Mouse (Mus musculus): ENCODE data around the gene Asgr2. TPM values are rescaled to one million over a fixed set of nuclear protein-coding genes. Genes with fewer than 3 reads are reported as not detected.

The Asgr2 gene
- 2.0 and 2.1 TPM in 2 replicates for total RNA-seq (2012; rRNA removed)

GRCm38 (mm10) chr11:70091986-70092783 lies at the start of gene Asgr2:
Asgr2 (plus strand) TSS chr11:70092644.
- TF ChIP-seq ZNF384 (IDR thresholded peaks at IDR 0.05; ENCODE audit: low read depth, low read length) = no peak
- no peak for TF ChIP-seq ZC3H11A (IDR thresholded peaks at IDR 0.05; ENCODE audit: borderline replicate concordance, low read depth, low read length)
- no peak for TF ChIP-seq CHD2 (IDR thresholded peaks at IDR 0.05; ENCODE audit: low read depth, low read length)
- no peak for TF ChIP-seq HCFC1 (IDR thresholded peaks at IDR 0.05; ENCODE audit: borderline replicate concordance, insufficient read depth, low read length)
- no peak for TF ChIP-seq MAFK (IDR thresholded peaks at IDR 0.05; ENCODE audit: insufficient read depth, low read depth, low read length)
- no peak within 1 kb of the TSS for H3K27ac ChIP-seq (ENCODE audit: insufficient read depth, low read depth, low read length, poor library complexity, severe bottlenecking)
- in situ Hi-C loops (cut with MboI; ENCODE audit: low sequenced_read_pairs in 2 of 2, unreplicated experiment in 2 of 2) = no loop called here
- H3K4me1 ChIP-seq (ENCODE audit: control insufficient read depth in 2 of 2, insufficient read depth in 2 of 2, low read length in 2 of 2, poor library complexity in 1 of 2) = no peaks in the 10 kb centered on the region
- H3K36me3 ChIP-seq (ENCODE audit: control insufficient read depth, insufficient read depth, low read length, poor library complexity, severe bottlenecking) = no peaks in the 10 kb centered on the region
- no peak within 1 kb of the TSS for H3K9ac ChIP-seq (ENCODE audit: insufficient read depth, low read depth, low read length, poor library complexity, severe bottlenecking)
- DNase-seq (ENCODE audit: low read depth, low spot score) = no peak
- H3K4me3 ChIP-seq (ENCODE audit: insufficient read depth in 1 of 2, low read depth in 1 of 2, low read length in 2 of 2, poor library complexity in 1 of 2, severe bottlenecking in 1 of 2) = no peak within 1 kb of the TSS
- H3K9me3 ChIP-seq (ENCODE audit: control insufficient read depth, insufficient read depth, low read depth, low read length) = no peaks in the 10 kb centered on the region

- Histone ChIP-seq H3K9ac (ENCODE audit: insufficient read depth, low read depth, low read length, poor library complexity, severe bottlenecking) (no peak overlapping the region), H3K4me3 (ENCODE audit: insufficient read depth in 1 of 2, low read depth in 1 of 2, low read length in 2 of 2, poor library complexity in 1 of 2, severe bottlenecking in 1 of 2) (no peak overlapping the region; a peak in 1 of 4 replicates), H3K36me3 (ENCODE audit: control insufficient read depth, insufficient read depth, low read length, poor library complexity, severe bottlenecking) (no peaks in the 10 kb centered on the region), H3K4me1 (ENCODE audit: control insufficient read depth in 2 of 2, insufficient read depth in 2 of 2, low read length in 2 of 2, poor library complexity in 1 of 2) (peaks cover 0 to 9% of the 10 kb centered on the region in 2 experiments; a peak in 1 of 4 replicates), H3K27ac (ENCODE audit: insufficient read depth, low read depth, low read length, poor library complexity, severe bottlenecking) (no peak overlapping the region), H3K9me3 (ENCODE audit: control insufficient read depth, insufficient read depth, low read depth, low read length) (no peaks in the 10 kb centered on the region)
- no peak for DNase-seq (ENCODE audit: low read depth, low spot score)
- in situ Hi-C loops (cut with MboI; ENCODE audit: low sequenced_read_pairs in 2 of 2, unreplicated experiment in 2 of 2) = no loop called here
- TF ChIP-seq ZNF384 (IDR thresholded peaks at IDR 0.05; ENCODE audit: low read depth, low read length) (no peak), MAFK (IDR thresholded peaks at IDR 0.05; ENCODE audit: insufficient read depth, low read depth, low read length) (no peak)
Measured at GRCm38 (mm10) chr11:70043665-70044064, 48.8 kb upstream of the Asgr2 start.

GRCm38 (mm10) chr11:70045435-70045834 lies 47.0 kb upstream of the Asgr2 start:
- H3K9ac ChIP-seq (ENCODE audit: insufficient read depth, low read depth, low read length, poor library complexity, severe bottlenecking) = no peak overlapping the region
- H3K27ac ChIP-seq (ENCODE audit: insufficient read depth, low read depth, low read length, poor library complexity, severe bottlenecking) = no peak overlapping the region

GRCm38 (mm10) chr11:70049366-70049765 lies 43.1 kb upstream of the Asgr2 start:
- Histone ChIP-seq H3K27ac (ENCODE audit: insufficient read depth, low read depth, low read length, poor library complexity, severe bottlenecking) (no peak overlapping the region), H3K4me1 (ENCODE audit: control insufficient read depth in 2 of 2, insufficient read depth in 2 of 2, low read length in 2 of 2, poor library complexity in 1 of 2) (no peaks in the 10 kb centered on the region; a peak in 1 of 4 replicates), H3K9me3 (ENCODE audit: control insufficient read depth, insufficient read depth, low read depth, low read length) (no peaks in the 10 kb centered on the region), H3K36me3 (ENCODE audit: control insufficient read depth, insufficient read depth, low read length, poor library complexity, severe bottlenecking) (no peaks in the 10 kb centered on the region), H3K4me3 (ENCODE audit: insufficient read depth in 1 of 2, low read depth in 1 of 2, low read length in 2 of 2, poor library complexity in 1 of 2, severe bottlenecking in 1 of 2) (no peak overlapping the region), H3K9ac (ENCODE audit: insufficient read depth, low read depth, low read length, poor library complexity, severe bottlenecking) (no peak overlapping the region)
- no peak for TF ChIP-seq CHD2 (IDR thresholded peaks at IDR 0.05; ENCODE audit: low read depth, low read length)
- no peak for TF ChIP-seq ZC3H11A (IDR thresholded peaks at IDR 0.05; ENCODE audit: borderline replicate concordance, low read depth, low read length)
- no peak for TF ChIP-seq HCFC1 (IDR thresholded peaks at IDR 0.05; ENCODE audit: borderline replicate concordance, insufficient read depth, low read length)
- TF ChIP-seq ZNF384 (IDR thresholded peaks at IDR 0.05; ENCODE audit: low read depth, low read length) = no peak
- no peak for TF ChIP-seq MAFK (IDR thresholded peaks at IDR 0.05; ENCODE audit: insufficient read depth, low read depth, low read length)
- in situ Hi-C loops (cut with MboI; ENCODE audit: low sequenced_read_pairs in 2 of 2, unreplicated experiment in 2 of 2) = no loop called here
- DNase-seq (ENCODE audit: low read depth, low spot score) = no peak

More at GRCm38 (mm10) chr11:70045435-70045834, 47.0 kb upstream of the Asgr2 start:
- TF ChIP-seq ZNF384 (IDR thresholded peaks at IDR 0.05; ENCODE audit: low read depth, low read length) (no peak), MAFK (IDR thresholded peaks at IDR 0.05; ENCODE audit: insufficient read depth, low read depth, low read length) (no peak), HCFC1 (IDR thresholded peaks at IDR 0.05; ENCODE audit: borderline replicate concordance, insufficient read depth, low read length) (no peak), CHD2 (IDR thresholded peaks at IDR 0.05; ENCODE audit: low read depth, low read length) (no peak), ZC3H11A (IDR thresholded peaks at IDR 0.05; ENCODE audit: borderline replicate concordance, low read depth, low read length) (no peak)
- in situ Hi-C loops (cut with MboI; ENCODE audit: low sequenced_read_pairs in 2 of 2, unreplicated experiment in 2 of 2) = no loop called here
- no peaks in the 10 kb centered on the region for H3K9me3 ChIP-seq (ENCODE audit: control insufficient read depth, insufficient read depth, low read depth, low read length)
- H3K4me1 ChIP-seq (ENCODE audit: control insufficient read depth in 2 of 2, insufficient read depth in 2 of 2, low read length in 2 of 2, poor library complexity in 1 of 2) = peaks cover 0 to 4% of the 10 kb centered on the region in 2 experiments; a peak in 1 of 4 replicates
- H3K4me3 ChIP-seq (ENCODE audit: insufficient read depth in 1 of 2, low read depth in 1 of 2, low read length in 2 of 2, poor library complexity in 1 of 2, severe bottlenecking in 1 of 2) = no peak overlapping the region
- DNase-seq (ENCODE audit: low read depth, low spot score) = no peak
- no peaks in the 10 kb centered on the region for H3K36me3 ChIP-seq (ENCODE audit: control insufficient read depth, insufficient read depth, low read length, poor library complexity, severe bottlenecking)

All from ES-E14 (cell line).